Mouse (Mus musculus) olfactory bulb, adult 2 months (tissue): ENCODE results near the gene Thsd4.

Experiments
- CTCF ChIP-seq: fragments of 200-500 bp; IDR thresholded peaks from 2 replicates; pipeline ENCODE4 v1.5.1; 2012; ENCODE audit warnings: low read depth, mild to moderate bottlenecking, low read length, moderate library complexity; ENCODE audit not compliant: insufficient read depth
- POLR2A ChIP-seq: fragments of 200-500 bp; IDR thresholded peaks from 2 replicates; pipeline ENCODE4 v1.6.1; 2012; ENCODE audit warnings: mild to moderate bottlenecking, low read depth, low read length, moderate library complexity; ENCODE audit not compliant: insufficient read depth

DNA sequence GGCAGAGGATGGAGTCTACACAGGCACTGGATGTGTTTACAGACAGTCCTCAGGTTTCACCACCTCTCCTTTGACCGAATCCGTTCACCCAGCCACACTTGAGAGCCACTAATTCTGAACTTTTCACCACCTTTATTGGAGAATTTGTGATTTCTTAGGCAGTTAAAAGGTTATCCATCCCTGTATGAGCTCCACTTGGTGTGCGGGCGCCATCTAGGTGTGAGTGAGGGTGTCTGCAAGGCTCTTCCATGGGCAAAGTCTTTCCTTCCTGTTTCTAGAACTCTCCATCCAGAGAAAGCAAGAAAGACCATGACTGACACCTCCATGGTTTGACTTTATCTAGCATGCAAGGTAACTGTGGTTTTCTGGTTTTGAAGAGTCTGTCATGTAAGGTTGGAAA, 284.2 kb downstream of the Thsd4 start:
- peak; percentile 29; the same call in 1 of the 2 replicates for TF ChIP-seq CTCF
- TF ChIP-seq POLR2A = no peak
